Mouse (Mus musculus) limb, embryonic 11.5 days (tissue): ENCODE results near the gene Eno1. TPM values are rescaled to one million over a fixed set of nuclear protein-coding genes. Genes with fewer than 3 reads are reported as not detected.

ENCODE experiments used
- ATAC-seq: fragments of 200-750 bp; cut with Nextera tagmentation; 2 replicates; pipeline ENCODE4 v1.8.0; 2017; ENCODE audit warnings: low read depth; ENCODE audit not compliant: insufficient number of reproducible peaks, low FRiP score, low TSS enrichment
- DNase-seq: peaks from one replicate; pipeline ENCODE4 v3.0.0-alpha.2; 2015; ENCODE audit warnings: low spot score
- H3K27ac ChIP-seq: fragments of 300-500 bp; sonication (generic); replicated peaks from 2 replicates; pipeline ENCODE4 v1.5.1; 2014; ENCODE audit warnings: low read depth, mild to moderate bottlenecking, low read length
- H3K27me3 ChIP-seq: fragments of 300-500 bp; sonication (generic); 2 replicates; pipeline ENCODE4 v1.6.1; 2014; ENCODE audit warnings: mild to moderate bottlenecking, low read length, mixed read lengths; ENCODE audit not compliant: control insufficient read depth, insufficient read depth
- H3K36me3 ChIP-seq: fragments of 300-500 bp; sonication (generic); 2 replicates; pipeline ENCODE4 v1.6.1; 2014; ENCODE audit warnings: mild to moderate bottlenecking, low read length, moderate library complexity, mixed read lengths; ENCODE audit not compliant: control insufficient read depth, insufficient read depth
- H3K4me1 ChIP-seq: fragments of 300-500 bp; sonication (generic); 2 replicates; pipeline ENCODE4 v1.6.1; 2014; ENCODE audit warnings: low read length, mixed read lengths; ENCODE audit not compliant: control insufficient read depth, insufficient read depth
- H3K4me2 ChIP-seq: fragments of 300-500 bp; sonication (generic); 2 replicates; pipeline ENCODE4 v1.6.1; 2014; ENCODE audit warnings: low read depth, mild to moderate bottlenecking, moderate library complexity; ENCODE audit not compliant: severe bottlenecking
- H3K4me3 ChIP-seq: fragments of 300-500 bp; sonication (generic); 2 replicates; pipeline ENCODE4 v1.5.1; 2014; ENCODE audit warnings: low read depth, low read length
- H3K9ac ChIP-seq: fragments of 300-500 bp; sonication (generic); 2 replicates; pipeline ENCODE4 v1.6.1; 2014; ENCODE audit warnings: mild to moderate bottlenecking, low read length
- H3K9me3 ChIP-seq: fragments of 300-500 bp; sonication (generic); 2 replicates; pipeline ENCODE4 v1.6.1; 2016; ENCODE audit warnings: low read length; ENCODE audit not compliant: control insufficient read depth
- WGBS: fragments of 180-500 bp; shearing (Covaris S2); extraction: QIAGEN DNeasy Blood & Tissue Kit; methylation state at CpG from one replicate; pipeline ENCODE4 v1.1.7; 2014; 5-methylcytosine and 5-hydroxymethylcytosine counted together
- polyA plus RNA-seq: library from polyadenylated mRNA; unstranded; fragments of >200 nt; fragmentation: Nextera tagmentation; extraction: Ambion mirVana; gene quantifications from 2 replicates; pipeline ENCODE4 v1.2.1, GENCODE M21; 2014

The Eno1 gene
- polyA plus RNA-seq, 1 experiment from 2014 or later: 2,311 TPM

DNA sequence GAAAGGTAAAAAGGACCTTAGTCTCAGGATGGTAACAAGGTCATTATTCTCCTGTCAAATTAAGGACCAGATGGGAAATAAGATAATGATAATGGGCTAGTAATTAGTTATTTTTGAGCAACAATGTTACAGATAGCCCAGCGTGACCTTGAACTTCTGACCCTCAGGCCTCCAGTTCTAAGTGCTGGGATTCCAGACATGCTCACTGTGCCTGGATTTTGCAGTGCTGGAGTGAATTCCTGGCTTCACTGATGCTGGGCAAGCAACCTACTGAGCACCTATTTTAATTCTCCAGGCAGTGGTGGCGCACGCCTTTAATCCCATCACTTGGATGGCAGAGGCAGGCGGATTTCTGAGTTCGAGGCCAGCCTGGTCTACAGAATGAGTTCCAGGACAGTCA, 26.8 kb upstream of the Eno1 start:
- no peak for ATAC-seq
- H3K27ac ChIP-seq: no peak overlapping the region
- no peaks in the 10 kb centered on the region for H3K9me3 ChIP-seq
- H3K4me1 ChIP-seq: no peaks in the 10 kb centered on the region
- 95% methylated on average over 5 of the region's 5 CpGs for WGBS
- DNase-seq: no peak
- H3K36me3 ChIP-seq: no peaks in the 10 kb centered on the region
- H3K4me3 ChIP-seq: no peak overlapping the region
- H3K4me2 ChIP-seq: no peak overlapping the region
- no peaks in the 10 kb centered on the region for H3K27me3 ChIP-seq
- H3K9ac ChIP-seq: no peak overlapping the region

DNA sequence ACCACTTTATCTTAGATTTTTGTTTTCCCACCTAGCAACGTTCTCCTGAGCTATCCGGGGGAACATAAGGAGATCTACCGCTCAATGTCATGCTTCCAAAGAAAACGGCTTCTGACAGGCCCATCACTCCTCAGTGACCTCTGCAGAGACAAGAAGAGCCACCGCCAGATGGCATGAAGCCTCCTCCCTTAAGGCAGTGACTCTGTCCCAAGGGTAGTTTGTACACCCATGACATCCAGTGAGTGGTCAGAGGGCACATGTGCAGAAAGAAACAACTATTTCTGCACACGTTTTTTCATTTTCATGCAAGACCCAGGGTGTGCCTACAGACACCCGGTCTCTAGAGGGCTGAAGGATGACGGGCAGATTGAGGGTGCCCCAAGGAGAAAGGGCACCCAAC, 26.2 kb upstream of the Eno1 start:
- 83% methylated on average over 8 of the region's 8 CpGs for WGBS
- H3K27ac ChIP-seq: no peak overlapping the region
- no peaks in the 10 kb centered on the region for H3K9me3 ChIP-seq
- H3K27me3 ChIP-seq: no peaks in the 10 kb centered on the region
- no peak overlapping the region for H3K4me2 ChIP-seq
- DNase-seq: no peak
- H3K9ac ChIP-seq: no peak overlapping the region
- no peak for ATAC-seq
- no peaks in the 10 kb centered on the region for H3K36me3 ChIP-seq
- H3K4me1 ChIP-seq: no peaks in the 10 kb centered on the region
- no peak overlapping the region for H3K4me3 ChIP-seq

DNA sequence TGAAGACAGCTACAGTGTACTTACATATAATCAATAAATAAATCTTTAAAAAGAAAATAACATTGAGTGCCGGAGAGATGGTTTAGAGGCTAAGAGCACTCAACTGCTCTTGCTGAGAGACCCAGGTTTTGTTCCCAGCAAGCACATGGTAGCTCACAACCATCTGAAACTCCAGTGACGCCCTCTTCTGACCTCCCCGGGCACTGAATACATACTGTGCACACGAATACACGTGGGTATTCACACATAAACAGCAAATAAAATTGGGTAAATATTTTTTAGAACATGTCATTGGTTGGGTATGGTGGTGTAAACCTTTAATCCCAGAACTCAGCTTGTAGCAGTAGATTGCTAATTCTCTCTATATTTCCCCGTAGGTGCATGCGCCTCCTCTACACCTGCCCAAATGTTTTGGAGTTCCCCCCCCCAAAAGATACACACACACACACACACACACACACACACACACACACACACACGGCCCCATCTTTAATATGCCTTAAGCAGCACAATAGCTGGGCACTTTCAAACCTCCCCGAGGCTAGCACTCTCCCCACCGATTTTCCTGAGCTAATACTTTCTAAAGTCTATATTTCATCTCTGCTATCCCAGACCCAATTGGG, 24.5 kb upstream of the Eno1 start:
- peak overlapping the region; percentile 20; the same call in 1 of the 2 replicates for H3K4me3 ChIP-seq
- no peaks in the 10 kb centered on the region for H3K36me3 ChIP-seq
- no peak for DNase-seq
- no peaks in the 10 kb centered on the region for H3K27me3 ChIP-seq
- peak; percentile 8; the same call in 1 of the 2 replicates for ATAC-seq
- WGBS: 54% methylated on average over 10 of the region's 10 CpGs
- H3K4me2 ChIP-seq: peak overlapping the region; percentile 38
- no peaks in the 10 kb centered on the region for H3K4me1 ChIP-seq
- no peak overlapping the region for H3K27ac ChIP-seq
- H3K9ac ChIP-seq: peak overlapping the region; percentile 32; the same call in 1 of the 2 replicates
- H3K9me3 ChIP-seq: no peaks in the 10 kb centered on the region

DNA sequence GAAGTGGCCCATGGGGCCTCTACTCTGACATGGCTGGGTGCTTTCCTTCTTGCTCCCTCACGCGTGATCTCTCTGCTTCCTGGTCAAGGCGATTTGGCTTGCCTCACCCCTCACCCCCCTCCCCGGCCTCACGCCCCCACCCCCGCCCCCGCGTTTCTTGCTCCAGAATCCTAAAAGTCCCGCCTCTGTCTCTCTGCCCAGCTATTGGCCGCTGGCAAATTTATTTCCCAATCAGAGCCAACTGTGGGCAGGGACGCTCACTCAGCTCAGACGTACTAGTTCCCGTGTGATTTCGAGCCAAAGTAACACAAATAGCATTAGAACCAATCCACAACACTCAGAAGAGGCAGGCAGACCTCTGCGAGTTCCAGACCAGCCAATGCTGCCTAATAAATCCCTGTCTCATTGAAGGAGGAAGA, 24.0 kb upstream of the Eno1 start:
- Histone ChIP-seq H3K4me3 (peak overlapping the region; percentile 20; the same call in 1 of the 2 replicates), H3K27me3 (no peaks in the 10 kb centered on the region), H3K4me1 (no peaks in the 10 kb centered on the region), H3K9me3 (no peaks in the 10 kb centered on the region), H3K9ac (peak overlapping the region; percentile 35; the same call in 1 of the 2 replicates), H3K36me3 (no peaks in the 10 kb centered on the region), H3K4me2 (peak overlapping the region; percentile 38), H3K27ac (no peak overlapping the region)
- ATAC-seq: peak; percentile 85
- peak; percentile 82 for DNase-seq
- 0% methylated on average over 15 of the region's 15 CpGs for WGBS

DNA sequence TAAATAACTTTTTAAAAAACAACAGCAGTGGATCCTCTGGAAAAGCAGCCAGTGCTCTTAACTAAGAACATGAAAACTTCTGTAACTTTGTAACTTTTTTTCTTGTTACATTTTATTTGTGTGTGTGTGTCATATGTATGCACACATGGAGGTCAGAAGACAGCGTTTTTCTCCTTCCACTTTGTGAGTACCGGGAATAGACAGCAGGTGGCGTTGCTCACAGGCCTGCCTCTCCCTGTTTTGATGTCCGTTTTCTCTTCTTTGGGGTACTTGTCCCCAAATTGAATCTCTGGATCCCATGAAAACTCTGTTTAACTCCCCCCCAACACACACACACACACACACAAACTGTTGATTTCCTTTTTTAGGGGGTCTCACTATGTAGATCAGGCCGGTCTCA, 22.6 kb upstream of the Eno1 start:
- Histone ChIP-seq H3K4me3 (no peak overlapping the region), H3K36me3 (no peaks in the 10 kb centered on the region), H3K27me3 (no peaks in the 10 kb centered on the region), H3K9ac (no peak overlapping the region), H3K27ac (no peak overlapping the region), H3K9me3 (no peaks in the 10 kb centered on the region), H3K4me2 (no peak overlapping the region), H3K4me1 (no peaks in the 10 kb centered on the region)
- 33% methylated on average over 5 of the region's 5 CpGs for WGBS
- ATAC-seq: no peak
- DNase-seq: no peak

DNA sequence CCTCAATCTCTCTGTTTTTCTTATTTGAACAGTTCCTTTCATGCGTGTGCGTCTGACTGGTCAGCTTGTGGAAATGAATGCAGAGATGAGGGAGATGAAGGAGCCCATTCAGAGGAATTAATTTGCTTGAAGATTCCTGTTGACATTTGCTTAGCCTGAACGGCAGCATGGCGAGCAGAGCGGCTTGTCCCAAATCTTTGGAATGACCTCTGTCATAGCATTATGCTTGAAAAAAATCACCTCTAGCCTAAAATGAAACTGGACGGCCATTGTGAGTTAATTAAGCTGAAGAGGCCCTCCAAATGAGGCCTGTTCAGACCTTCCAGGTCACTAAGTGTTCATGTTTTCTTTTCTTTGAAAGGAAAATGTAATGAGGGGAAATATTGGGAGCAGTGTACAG, 20.1 kb upstream of the Eno1 start:
- WGBS: 84% methylated on average over 6 of the region's 6 CpGs
- Histone ChIP-seq H3K27ac (no peak overlapping the region), H3K4me3 (no peak overlapping the region), H3K9ac (no peak overlapping the region), H3K4me2 (no peak overlapping the region), H3K9me3 (no peaks in the 10 kb centered on the region), H3K27me3 (no peaks in the 10 kb centered on the region), H3K4me1 (peaks cover 4% of the 10 kb centered on the region; the same call in 1 of the 2 replicates), H3K36me3 (no peaks in the 10 kb centered on the region)
- ATAC-seq (no peak), DNase-seq (no peak)

DNA sequence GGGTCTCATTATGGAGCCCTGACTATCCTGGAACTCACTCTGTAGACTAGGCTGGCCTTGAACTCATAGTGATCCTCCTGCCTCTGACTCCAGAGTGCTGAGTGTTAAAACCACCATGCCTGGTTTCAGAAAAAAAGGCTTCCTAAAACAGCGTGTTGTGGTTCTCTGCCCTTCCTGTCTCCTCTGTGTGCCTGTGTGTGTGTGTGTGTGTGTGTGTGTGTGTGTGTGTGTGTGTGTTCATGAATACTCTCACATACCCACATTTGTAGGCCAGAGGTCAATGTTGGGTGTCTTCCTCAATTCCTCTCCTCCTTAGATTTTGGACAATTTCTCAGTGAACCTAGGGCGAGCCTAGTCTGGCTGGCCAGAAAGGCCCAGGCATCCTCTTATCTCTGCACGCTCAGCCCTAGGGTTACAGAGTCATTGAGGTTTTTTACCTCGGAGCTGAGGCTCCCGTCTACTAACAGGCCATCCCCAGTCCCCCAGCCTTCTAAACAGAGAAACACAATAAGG, 19.4 kb upstream of the Eno1 start:
- DNase-seq (no peak), ATAC-seq (no peak)
- Histone ChIP-seq H3K27me3 (no peaks in the 10 kb centered on the region), H3K4me3 (no peak overlapping the region), H3K27ac (no peak overlapping the region), H3K4me1 (peaks cover 4% of the 10 kb centered on the region; the same call in 1 of the 2 replicates), H3K4me2 (no peak overlapping the region), H3K36me3 (no peaks in the 10 kb centered on the region), H3K9ac (no peak overlapping the region), H3K9me3 (no peaks in the 10 kb centered on the region)
- WGBS: 63% methylated on average over 5 of the region's 5 CpGs

DNA sequence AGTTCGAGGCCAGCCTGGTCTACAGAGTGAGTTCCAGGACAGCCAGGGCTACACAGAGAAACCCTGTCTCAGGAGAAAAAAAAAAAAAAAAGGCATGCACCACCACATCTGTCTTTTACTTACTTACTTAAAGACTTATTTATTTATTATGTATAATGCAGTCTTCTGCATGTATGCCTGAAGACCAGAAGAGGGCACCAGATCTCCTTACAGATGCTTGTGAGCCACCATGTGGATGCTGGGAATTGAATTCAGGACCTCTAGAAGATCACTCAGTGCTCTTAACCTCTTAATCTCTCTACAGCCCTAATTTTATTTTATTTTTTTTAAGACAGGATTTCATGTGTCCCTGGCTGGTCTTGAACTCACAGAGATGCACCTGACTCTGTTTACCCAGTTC, 18.6 kb upstream of the Eno1 start:
- Histone ChIP-seq H3K27me3 (no peaks in the 10 kb centered on the region), H3K9me3 (no peaks in the 10 kb centered on the region), H3K4me3 (no peak overlapping the region), H3K9ac (no peak overlapping the region), H3K27ac (no peak overlapping the region), H3K36me3 (no peaks in the 10 kb centered on the region), H3K4me2 (no peak overlapping the region), H3K4me1 (peaks cover 4% of the 10 kb centered on the region; the same call in 1 of the 2 replicates)
- ATAC-seq (no peak), DNase-seq (no peak)
- 83% methylated on average over 1 of the region's 1 CpGs for WGBS
